Mouse (Mus musculus): ENCODE measurements around the gene Alox12.

Alox12 gene

GRCm38 (mm10) chr11:70193354-70194285, 61.5 kb downstream of the Alox12 start:
- DNase-seq (ENCODE audit: low read depth): no peak

GRCm38 (mm10) chr11:70192157-70192556, 63.0 kb downstream of the Alox12 start:
- DNase-seq (ENCODE audit: low read depth): no peak

Measured in fibroblast of lung, adult 2 months (primary cell).